Mouse (Mus musculus) forebrain, embryonic 16.5 days (tissue): ENCODE data around the gene Rbfox2. TPM values are rescaled to one million over a fixed set of nuclear protein-coding genes. Genes with fewer than 3 reads are reported as not detected.

Experiments used
- ATAC-seq: fragments of 200-750 bp; cut with Nextera tagmentation; 2 replicates; pipeline ENCODE4 v1.8.0; 2017; ENCODE audit warnings: mild to moderate bottlenecking, moderate library complexity
- H3K27ac ChIP-seq: fragments of 300-500 bp; sonication (generic); 2 replicates; pipeline ENCODE4 v1.5.1; 2014; ENCODE audit warnings: low read length, control low read depth
- H3K27me3 ChIP-seq: fragments of 300-500 bp; sonication (generic); replicated peaks from 2 replicates; pipeline ENCODE4 v1.6.1; 2014; ENCODE audit warnings: low read length; ENCODE audit not compliant: control insufficient read depth, insufficient read depth
- H3K36me3 ChIP-seq: fragments of 300-500 bp; sonication (generic); 2 replicates; pipeline ENCODE4 v1.6.1; 2014; ENCODE audit not compliant: control insufficient read depth, insufficient read depth
- H3K4me1 ChIP-seq: fragments of 300-500 bp; sonication (generic); replicated peaks from 2 replicates; pipeline ENCODE4 v1.6.1; 2014; ENCODE audit warnings: low read length; ENCODE audit not compliant: control insufficient read depth, insufficient read depth
- H3K4me2 ChIP-seq: fragments of 300-500 bp; sonication (generic); 2 replicates; pipeline ENCODE4 v1.6.1; 2014; ENCODE audit warnings: mild to moderate bottlenecking, low read length, control low read depth
- H3K4me3 ChIP-seq: fragments of 300-500 bp; sonication (generic); replicated peaks from 2 replicates; pipeline ENCODE4 v1.5.1; 2014; ENCODE audit warnings: mild to moderate bottlenecking, low read length, control low read depth
- H3K9ac ChIP-seq: fragments of 300-500 bp; sonication (generic); replicated peaks from 2 replicates; pipeline ENCODE4 v1.6.1; 2014; ENCODE audit warnings: low read depth, low read length, control low read depth
- H3K9me3 ChIP-seq: fragments of 300-500 bp; sonication (generic); 2 replicates; pipeline ENCODE4 v1.6.1; 2016; ENCODE audit warnings: low read length; ENCODE audit not compliant: control insufficient read depth
- WGBS: fragments of 180-500 bp; shearing (Covaris S2); extraction: QIAGEN DNeasy Blood & Tissue Kit; methylation state at CpG from one replicate; pipeline ENCODE4 v1.1.7; 2014; 5-methylcytosine and 5-hydroxymethylcytosine counted together
- polyA plus RNA-seq: library from polyadenylated mRNA; unstranded; fragments of >200 nt; fragmentation: Nextera tagmentation; extraction: Ambion mirVana; gene quantifications from 2 replicates; pipeline ENCODE4 v1.2.1, GENCODE M21; 2015

Gene Rbfox2
- polyA plus RNA-seq, 1 experiment from 2014 or later = 212 TPM

GRCm38 (mm10) chr15:77291471-77291870 lies 15.3 kb downstream of the Rbfox2 start:
- Histone ChIP-seq H3K4me3 (no peak overlapping the region), H3K4me1 (peaks cover 8% of the 10 kb centered on the region), H3K36me3 (no peaks in the 10 kb centered on the region), H3K9ac (no peak overlapping the region), H3K27ac (no peak overlapping the region), H3K27me3 (no peaks in the 10 kb centered on the region), H3K4me2 (no peak overlapping the region), H3K9me3 (no peaks in the 10 kb centered on the region)
- ATAC-seq = no peak
- whole genome bisulfite sequencing = 56% methylated on average over 7 of the region's 7 CpGs

GRCm38 (mm10) chr15:77290352-77290751 lies 16.5 kb downstream of the Rbfox2 start:
- WGBS = 82% methylated on average over 2 of the region's 2 CpGs

GRCm38 (mm10) chr15:77280130-77280529 lies 26.7 kb downstream of the Rbfox2 start:
- H3K4me3 ChIP-seq = no peak overlapping the region
- ATAC-seq = no peak
- H3K27me3 ChIP-seq = no peaks in the 10 kb centered on the region
- H3K9me3 ChIP-seq = no peaks in the 10 kb centered on the region
- peaks cover 4% of the 10 kb centered on the region; the same call in 1 of the 2 replicates for H3K4me1 ChIP-seq
- H3K4me2 ChIP-seq = no peak overlapping the region
- no peak overlapping the region for H3K27ac ChIP-seq
- no peaks in the 10 kb centered on the region for H3K36me3 ChIP-seq
- no peak overlapping the region for H3K9ac ChIP-seq
- WGBS = 100% methylated on average over 1 of the region's 1 CpGs

More at GRCm38 (mm10) chr15:77290352-77290751, 16.5 kb downstream of the Rbfox2 start:
- Histone ChIP-seq H3K9ac (no peak overlapping the region), H3K27ac (no peak overlapping the region), H3K27me3 (no peaks in the 10 kb centered on the region), H3K36me3 (no peaks in the 10 kb centered on the region), H3K4me3 (no peak overlapping the region), H3K4me1 (peaks cover 8% of the 10 kb centered on the region), H3K9me3 (no peaks in the 10 kb centered on the region), H3K4me2 (no peak overlapping the region)
- ATAC-seq = no peak

GRCm38 (mm10) chr15:77278825-77279224 lies 28.0 kb downstream of the Rbfox2 start:
- 80% methylated on average over 5 of the region's 5 CpGs for WGBS

GRCm38 (mm10) chr15:77276838-77277725 lies 29.7 kb downstream of the Rbfox2 start:
- no peaks in the 10 kb centered on the region for H3K27me3 ChIP-seq
- no peaks in the 10 kb centered on the region for H3K36me3 ChIP-seq
- no peak overlapping the region for H3K27ac ChIP-seq
- H3K4me2 ChIP-seq = no peak overlapping the region
- ATAC-seq = no peak
- peaks cover 4% of the 10 kb centered on the region; the same call in 1 of the 2 replicates for H3K4me1 ChIP-seq
- no peak overlapping the region for H3K4me3 ChIP-seq
- WGBS = 74% methylated on average over 3 of the region's 3 CpGs
- H3K9ac ChIP-seq = no peak overlapping the region
- no peaks in the 10 kb centered on the region for H3K9me3 ChIP-seq

More at GRCm38 (mm10) chr15:77278825-77279224, 28.0 kb downstream of the Rbfox2 start:
- H3K4me1 ChIP-seq = peaks cover 4% of the 10 kb centered on the region; the same call in 1 of the 2 replicates
- H3K4me2 ChIP-seq = no peak overlapping the region
- no peak overlapping the region for H3K27ac ChIP-seq
- H3K27me3 ChIP-seq = no peaks in the 10 kb centered on the region
- H3K4me3 ChIP-seq = no peak overlapping the region
- no peaks in the 10 kb centered on the region for H3K9me3 ChIP-seq
- H3K36me3 ChIP-seq = no peaks in the 10 kb centered on the region
- H3K9ac ChIP-seq = no peak overlapping the region
- ATAC-seq = no peak

GRCm38 (mm10) chr15:77276300-77276699 lies 30.5 kb downstream of the Rbfox2 start:
- peaks cover 4% of the 10 kb centered on the region; the same call in 1 of the 2 replicates for H3K4me1 ChIP-seq
- no peak for ATAC-seq
- no peak overlapping the region for H3K27ac ChIP-seq
- no peaks in the 10 kb centered on the region for H3K9me3 ChIP-seq
- H3K27me3 ChIP-seq = no peaks in the 10 kb centered on the region
- H3K4me3 ChIP-seq = no peak overlapping the region
- no peaks in the 10 kb centered on the region for H3K36me3 ChIP-seq
- H3K4me2 ChIP-seq = no peak overlapping the region
- no peak overlapping the region for H3K9ac ChIP-seq
- WGBS = 86% methylated on average over 1 of the region's 1 CpGs

GRCm38 (mm10) chr15:77275572-77275971 lies 31.2 kb downstream of the Rbfox2 start:
- no peaks in the 10 kb centered on the region for H3K27me3 ChIP-seq
- peaks cover 4% of the 10 kb centered on the region; the same call in 1 of the 2 replicates for H3K4me1 ChIP-seq
- no peak overlapping the region for H3K9ac ChIP-seq
- H3K9me3 ChIP-seq = no peaks in the 10 kb centered on the region
- 88% methylated on average over 2 of the region's 2 CpGs for WGBS
- no peak for ATAC-seq
- no peak overlapping the region for H3K4me2 ChIP-seq
- H3K4me3 ChIP-seq = no peak overlapping the region
- H3K27ac ChIP-seq = no peak overlapping the region
- no peaks in the 10 kb centered on the region for H3K36me3 ChIP-seq

GRCm38 (mm10) chr15:77273947-77274346 lies 32.9 kb downstream of the Rbfox2 start:
- Histone ChIP-seq H3K9me3 (no peaks in the 10 kb centered on the region), H3K27me3 (no peaks in the 10 kb centered on the region), H3K9ac (no peak overlapping the region), H3K4me1 (peaks cover 4% of the 10 kb centered on the region; the same call in 1 of the 2 replicates), H3K4me3 (no peak overlapping the region), H3K4me2 (no peak overlapping the region), H3K27ac (no peak overlapping the region), H3K36me3 (no peaks in the 10 kb centered on the region)
- 88% methylated on average over 6 of the region's 6 CpGs for WGBS
- ATAC-seq = no peak

GRCm38 (mm10) chr15:77271285-77271684 lies 35.5 kb downstream of the Rbfox2 start:
- Histone ChIP-seq H3K4me3 (no peak overlapping the region), H3K27ac (no peak overlapping the region), H3K9me3 (no peaks in the 10 kb centered on the region), H3K4me1 (peaks cover 2% of the 10 kb centered on the region; the same call in 1 of the 2 replicates), H3K36me3 (no peaks in the 10 kb centered on the region), H3K27me3 (no peaks in the 10 kb centered on the region), H3K4me2 (no peak overlapping the region), H3K9ac (no peak overlapping the region)
- 95% methylated on average over 5 of the region's 5 CpGs for WGBS
- ATAC-seq = no peak
